Mouse (Mus musculus): ENCODE data around the gene Tex13c2. TPM values are rescaled to one million over a fixed set of nuclear protein-coding genes. Genes with fewer than 3 reads are reported as not detected.

Gene Tex13c2
- polyA plus RNA-seq, 1 experiment from 2014 or later: not detected

DNA sequence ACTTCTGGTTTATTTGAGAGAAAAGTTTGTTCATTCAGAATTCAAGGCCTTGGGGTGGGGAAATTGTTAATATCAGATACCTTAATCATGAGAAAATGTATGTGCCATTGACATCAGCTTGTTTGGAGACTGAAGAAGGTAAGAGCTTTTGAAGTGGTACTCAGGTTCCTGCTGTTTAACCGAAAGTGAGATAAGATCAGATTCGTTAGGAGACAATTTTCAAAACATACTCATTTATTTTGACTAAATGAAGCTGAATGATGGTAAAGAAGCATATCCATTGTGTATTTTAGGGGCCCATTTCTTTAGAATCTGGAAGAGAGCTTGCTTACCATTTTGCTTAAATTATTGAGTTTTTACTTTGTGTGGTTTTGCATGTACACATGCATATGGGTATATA is 21.6 kb downstream of the Tex13c2 start:
- no peak for TF ChIP-seq CTCF (IDR thresholded peaks at IDR 0.05; ENCODE audit: low read depth)
- no peak overlapping the region for H3K4me3 ChIP-seq (replicated peaks; ENCODE audit: low read depth, low read length)
- no peak overlapping the region for H3K9ac ChIP-seq (ENCODE audit: low read depth, low read length)
- ATAC-seq (replicated peaks; ENCODE audit: low FRiP score, low read depth) (no peak), DNase-seq (ENCODE audit: low spot score) (no peak)
- no peak overlapping the region for H3K4me2 ChIP-seq (ENCODE audit: low read length)
- no peaks in the 10 kb centered on the region for H3K9me3 ChIP-seq (replicated peaks; ENCODE audit: low read length)
- WGBS: 83% methylated on average over 2 of the region's 2 CpGs
- H3K27ac ChIP-seq: no peak overlapping the region
- H3K27me3 ChIP-seq (ENCODE audit: insufficient read depth, low read length): no peaks in the 10 kb centered on the region
- no peaks in the 10 kb centered on the region for H3K4me1 ChIP-seq (replicated peaks; ENCODE audit: insufficient read depth, low read length)
- H3K36me3 ChIP-seq (ENCODE audit: insufficient read depth, low read length): no peaks in the 10 kb centered on the region

GRCm38 (mm10) chrX:42512567-42512966 is 23.1 kb downstream of the Tex13c2 start:
- no peak overlapping the region for H3K4me2 ChIP-seq (ENCODE audit: low read length)
- no peak overlapping the region for H3K4me3 ChIP-seq (replicated peaks; ENCODE audit: low read depth, low read length)
- no peak overlapping the region for H3K9ac ChIP-seq (ENCODE audit: low read depth, low read length)
- peak; percentile 40 for TF ChIP-seq CTCF (IDR thresholded peaks at IDR 0.05; ENCODE audit: low read depth)
- no peak for ATAC-seq (replicated peaks; ENCODE audit: low FRiP score, low read depth)
- no peak for DNase-seq (ENCODE audit: low spot score)
- H3K27me3 ChIP-seq (ENCODE audit: insufficient read depth, low read length): no peaks in the 10 kb centered on the region
- H3K36me3 ChIP-seq (ENCODE audit: insufficient read depth, low read length): no peaks in the 10 kb centered on the region
- no peak overlapping the region for H3K27ac ChIP-seq
- H3K4me1 ChIP-seq (replicated peaks; ENCODE audit: insufficient read depth, low read length): no peaks in the 10 kb centered on the region
- no peaks in the 10 kb centered on the region for H3K9me3 ChIP-seq (replicated peaks; ENCODE audit: low read length)

- no peak for DNase-seq (ENCODE audit: low spot score)
- H3K4me3 ChIP-seq (replicated peaks; ENCODE audit: low read depth, low read length): no peak overlapping the region
- H3K27me3 ChIP-seq (ENCODE audit: insufficient read depth, low read length): no peaks in the 10 kb centered on the region
- no peak for ATAC-seq (replicated peaks; ENCODE audit: low FRiP score, low read depth)
- no peak overlapping the region for H3K27ac ChIP-seq
- H3K4me1 ChIP-seq (replicated peaks; ENCODE audit: insufficient read depth, low read length): no peaks in the 10 kb centered on the region
- no peaks in the 10 kb centered on the region for H3K36me3 ChIP-seq (ENCODE audit: insufficient read depth, low read length)
- H3K9ac ChIP-seq (ENCODE audit: low read depth, low read length): no peak overlapping the region
- H3K9me3 ChIP-seq (replicated peaks; ENCODE audit: low read length): no peaks in the 10 kb centered on the region
- WGBS: 90% methylated on average over 2 of the region's 2 CpGs
- TF ChIP-seq CTCF (IDR thresholded peaks at IDR 0.05; ENCODE audit: low read depth): no peak
- H3K4me2 ChIP-seq (ENCODE audit: low read length): no peak overlapping the region
These were observed 33.4 kb downstream of the Tex13c2 start for GRCm38 (mm10) chrX:42522868-42523267.

DNA sequence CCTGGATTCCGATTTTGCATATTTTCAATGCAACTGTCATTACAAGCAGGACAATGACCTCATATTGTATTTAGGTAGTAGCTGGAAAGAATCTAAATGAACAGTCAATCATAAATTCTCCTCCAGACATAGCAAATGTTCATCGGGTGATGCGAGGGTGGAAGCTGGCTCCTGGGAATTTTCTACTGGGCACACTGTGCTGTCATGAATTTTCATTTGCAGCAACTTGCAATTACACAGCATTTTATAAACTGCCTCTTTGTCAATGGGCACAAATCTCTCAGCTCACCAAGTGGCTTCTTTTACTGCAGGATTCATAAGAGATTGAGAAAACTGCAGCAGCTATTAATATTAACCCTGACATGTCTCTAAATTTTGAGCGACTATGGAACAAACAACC is 41.2 kb downstream of the Tex13c2 start:
- ATAC-seq (replicated peaks; ENCODE audit: low FRiP score, low read depth): no peak
- H3K27ac ChIP-seq: no peak overlapping the region
- H3K27me3 ChIP-seq (ENCODE audit: insufficient read depth, low read length): no peaks in the 10 kb centered on the region
- no peak overlapping the region for H3K9ac ChIP-seq (ENCODE audit: low read depth, low read length)
- no peak for TF ChIP-seq CTCF (IDR thresholded peaks at IDR 0.05; ENCODE audit: low read depth)
- H3K4me1 ChIP-seq (replicated peaks; ENCODE audit: insufficient read depth, low read length): no peaks in the 10 kb centered on the region
- no peaks in the 10 kb centered on the region for H3K9me3 ChIP-seq (replicated peaks; ENCODE audit: low read length)
- DNase-seq (ENCODE audit: low spot score): no peak
- H3K36me3 ChIP-seq (ENCODE audit: insufficient read depth, low read length): no peaks in the 10 kb centered on the region
- 79% methylated on average over 4 of the region's 4 CpGs for WGBS
- no peak overlapping the region for H3K4me2 ChIP-seq (ENCODE audit: low read length)
- no peak overlapping the region for H3K4me3 ChIP-seq (replicated peaks; ENCODE audit: low read depth, low read length)

DNA sequence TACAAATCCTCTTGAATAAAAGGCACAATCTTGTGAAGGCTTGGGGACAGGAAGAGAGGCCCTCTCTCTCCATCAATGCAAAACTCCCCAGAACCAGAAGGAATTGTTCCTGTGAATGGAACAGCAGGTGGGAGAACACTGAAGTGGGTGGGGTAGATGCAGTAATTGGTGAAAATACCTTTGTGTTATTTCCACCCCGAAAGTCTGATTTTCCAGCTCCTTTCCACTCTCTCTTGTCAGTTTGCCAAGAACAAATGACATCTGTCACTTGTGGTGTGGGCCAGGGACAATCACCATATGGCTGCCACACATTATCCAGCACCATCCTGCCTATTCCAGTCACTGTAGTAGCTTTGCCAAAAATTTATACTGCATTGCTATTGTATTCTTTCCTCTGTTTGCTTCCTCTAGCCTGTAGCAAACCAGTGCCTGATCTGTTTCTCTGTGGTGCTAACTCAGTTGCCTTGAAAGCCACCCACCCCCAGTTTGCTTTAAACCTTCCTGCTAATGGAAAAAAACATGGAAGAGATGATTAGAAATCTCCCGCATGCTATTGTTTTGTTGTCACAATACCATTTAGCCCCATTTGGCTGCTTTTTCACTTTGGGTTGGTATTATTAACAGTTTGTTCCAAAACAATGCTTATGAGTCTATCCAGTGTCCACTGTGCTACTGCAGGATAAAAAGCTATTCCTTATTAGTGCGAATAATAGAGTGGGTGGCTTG is 50.7 kb downstream of the Tex13c2 start:
- no peaks in the 10 kb centered on the region for H3K4me1 ChIP-seq (replicated peaks; ENCODE audit: insufficient read depth, low read length)
- 37% methylated on average over 3 of the region's 3 CpGs for WGBS
- peak overlapping the region; percentile 45 for H3K4me2 ChIP-seq (ENCODE audit: low read length)
- no peak for TF ChIP-seq CTCF (IDR thresholded peaks at IDR 0.05; ENCODE audit: low read depth)
- H3K27me3 ChIP-seq (ENCODE audit: insufficient read depth, low read length): no peaks in the 10 kb centered on the region
- DNase-seq (ENCODE audit: low spot score): no peak
- H3K4me3 ChIP-seq (replicated peaks; ENCODE audit: low read depth, low read length): peak overlapping the region; percentile 21
- H3K9ac ChIP-seq (ENCODE audit: low read depth, low read length): no peak overlapping the region
- ATAC-seq (replicated peaks; ENCODE audit: low FRiP score, low read depth): no peak
- H3K36me3 ChIP-seq (ENCODE audit: insufficient read depth, low read length): no peaks in the 10 kb centered on the region
- no peaks in the 10 kb centered on the region for H3K9me3 ChIP-seq (replicated peaks; ENCODE audit: low read length)
- no peak overlapping the region for H3K27ac ChIP-seq

DNA sequence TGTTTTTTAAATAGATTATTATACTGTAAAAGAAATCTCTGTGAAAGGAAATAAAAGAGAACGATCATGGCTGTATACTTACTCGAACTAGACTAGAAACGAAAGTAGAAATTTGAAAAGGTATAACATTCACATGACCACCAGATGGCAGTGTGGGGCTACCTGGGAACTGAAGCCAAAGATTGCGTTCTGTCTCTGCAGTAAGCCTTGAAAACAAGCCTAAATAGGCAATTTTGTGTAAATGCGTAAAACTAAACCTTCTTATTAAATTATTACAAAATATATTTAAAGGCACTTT is 51.2 kb downstream of the Tex13c2 start:
- peak overlapping the region; percentile 45 for H3K4me2 ChIP-seq (ENCODE audit: low read length)
- H3K9ac ChIP-seq (ENCODE audit: low read depth, low read length): no peak overlapping the region
- DNase-seq (ENCODE audit: low spot score) (peak; percentile 83), ATAC-seq (replicated peaks; ENCODE audit: low FRiP score, low read depth) (no peak)
- no peaks in the 10 kb centered on the region for H3K4me1 ChIP-seq (replicated peaks; ENCODE audit: insufficient read depth, low read length)
- 48% methylated on average over 5 of the region's 5 CpGs for WGBS
- no peaks in the 10 kb centered on the region for H3K27me3 ChIP-seq (ENCODE audit: insufficient read depth, low read length)
- no peaks in the 10 kb centered on the region for H3K9me3 ChIP-seq (replicated peaks; ENCODE audit: low read length)
- H3K36me3 ChIP-seq (ENCODE audit: insufficient read depth, low read length): no peaks in the 10 kb centered on the region
- peak overlapping the region; percentile 21 for H3K4me3 ChIP-seq (replicated peaks; ENCODE audit: low read depth, low read length)
- H3K27ac ChIP-seq: no peak overlapping the region
- peak; percentile 81 for TF ChIP-seq CTCF (IDR thresholded peaks at IDR 0.05; ENCODE audit: low read depth)

Other genes starting within 250 kb of the Tex13c2 start
- gene Sh2d1a, start 12.8 kb downstream of the Tex13c2 start, polyA plus RNA-seq (2015; fragmentation: Nextera tagmentation; extraction: Ambion mirVana): 0.10 and 0.13 TPM in 2 replicates

Measured in kidney, postnatal 0 days (tissue).